Mouse (Mus musculus): ENCODE data around the gene Gm884.
A peak's percentile ranks its signal among the peaks of the same experiment; 100 is the strongest.
"Not testable (repeated sequence)": the region's sequence is repeated elsewhere in the genome, so short reads cannot be mapped to it uniquely, and the experiment has no call there.

Gm884 gene

GRCm38 (mm10) chr11:103634806-103635205 lies 13.9 kb upstream of the Gm884 start:
- no peak for DNase-seq

- no peak for DNase-seq
These were observed 6.5 kb upstream of the Gm884 start for GRCm38 (mm10) chr11:103627453-103627852.

- DNase-seq, result no peak
These were observed 10.2 kb downstream of the Gm884 start for GRCm38 (mm10) chr11:103610772-103611171.

- no peak for DNase-seq
These were observed 14.3 kb downstream of the Gm884 start for GRCm38 (mm10) chr11:103606611-103607010.

- DNase-seq, result no peak
These were observed 42.6 kb downstream of the Gm884 start for GRCm38 (mm10) chr11:103578339-103578738.

GRCm38 (mm10) chr11:103556021-103556420 lies 64.9 kb downstream of the Gm884 start:
- DNase-seq, result peak; percentile 6 to 14

DNA sequence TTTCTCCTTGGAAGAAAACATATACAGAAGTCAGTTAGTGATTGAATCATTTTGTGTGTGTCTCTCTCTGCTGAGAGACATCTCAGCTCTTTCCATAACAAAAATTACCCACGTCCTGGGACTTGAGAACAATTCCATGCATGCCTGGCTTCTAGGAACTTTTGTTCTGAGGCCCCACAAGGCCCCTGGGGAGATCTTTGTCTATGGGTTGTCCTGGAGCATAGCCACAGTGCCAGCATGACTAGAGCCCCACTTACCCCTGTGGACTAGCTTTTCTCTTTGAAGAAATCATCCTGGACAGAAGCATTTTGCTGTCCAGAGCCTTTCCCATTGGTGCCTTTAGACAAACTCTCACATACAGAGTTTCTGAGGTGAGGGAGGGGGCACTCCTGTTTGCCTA lies 86.0 kb downstream of the Gm884 start:
- not testable (repeated sequence) for DNase-seq

DNA sequence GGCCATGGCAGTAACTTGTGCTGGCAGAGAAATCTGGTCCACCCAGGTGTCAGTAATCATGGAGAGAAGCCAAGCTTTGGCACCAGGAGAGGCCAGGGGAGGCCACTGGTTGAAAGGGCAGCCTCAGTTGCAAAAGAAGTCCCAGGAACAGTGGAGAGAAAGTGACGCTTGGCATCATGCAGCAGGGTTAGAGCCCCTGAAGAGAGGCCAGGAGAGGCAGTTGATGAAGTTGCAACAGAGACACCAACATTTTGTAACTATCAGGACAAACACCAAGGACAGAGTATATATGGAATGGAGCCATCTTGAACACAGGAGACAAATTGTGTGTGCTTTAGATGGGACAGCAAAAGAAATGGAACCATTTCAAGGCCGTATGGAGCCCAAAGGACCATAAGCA lies 108.8 kb downstream of the Gm884 start:
- no peak for DNase-seq

GRCm38 (mm10) chr11:103504497-103504896 lies 116.4 kb downstream of the Gm884 start, which contains the start of gene Lrrc37a:
Gene Lrrc37a, minus strand, starts transcription at chr11:103504597.
- DNase-seq, result no peak

All from cerebellum, adult 18-20 months (tissue).